Mouse (Mus musculus) heart, postnatal 0 days (tissue): ENCODE measurements around the gene Cacng1. TPM values are rescaled to one million over a fixed set of nuclear protein-coding genes. Genes with fewer than 3 reads are reported as not detected.

Experiments
- ATAC-seq: fragments of 200-750 bp; cut with Nextera tagmentation; 2 replicates; pipeline ENCODE4 v1.8.0; 2017; ENCODE audit warnings: low read depth, moderate number of reproducible peaks, moderate library complexity; ENCODE audit not compliant: insufficient read depth
- DNase-seq: peaks from one replicate; pipeline ENCODE4 v3.0.0-alpha.2; 2016; ENCODE audit warnings: low spot score
- H3K27ac ChIP-seq: fragments of 300-500 bp; sonication (generic); 2 replicates; pipeline ENCODE4 v1.5.1; 2014; ENCODE audit warnings: low read depth, mild to moderate bottlenecking
- H3K27me3 ChIP-seq: fragments of 300-500 bp; sonication (generic); 2 replicates; pipeline ENCODE4 v1.6.1; 2014; ENCODE audit warnings: low read length, mixed read lengths; ENCODE audit not compliant: control insufficient read depth, insufficient read depth
- H3K36me3 ChIP-seq: fragments of 300-500 bp; sonication (generic); replicated peaks from 2 replicates; pipeline ENCODE4 v1.6.1; 2014; ENCODE audit warnings: low read length, mixed read lengths; ENCODE audit not compliant: control insufficient read depth, insufficient read depth
- H3K4me1 ChIP-seq: fragments of 300-500 bp; sonication (generic); 2 replicates; pipeline ENCODE4 v1.6.1; 2014; ENCODE audit warnings: antibody characterized with exemption; ENCODE audit not compliant: control insufficient read depth, insufficient read depth
- H3K4me2 ChIP-seq: fragments of 300-500 bp; sonication (generic); 2 replicates; pipeline ENCODE4 v1.6.1; 2014; ENCODE audit warnings: low read depth, mild to moderate bottlenecking, low read length, moderate library complexity
- H3K4me3 ChIP-seq: fragments of 300-500 bp; sonication (generic); 2 replicates; pipeline ENCODE4 v1.5.1; 2014; ENCODE audit warnings: low read depth, low read length
- H3K9ac ChIP-seq: fragments of 300-500 bp; sonication (generic); replicated peaks from 2 replicates; pipeline ENCODE4 v1.6.1; 2014; ENCODE audit warnings: low read depth, low read length, mixed read lengths
- H3K9me3 ChIP-seq: fragments of 300-500 bp; sonication (generic); replicated peaks from 2 replicates; pipeline ENCODE4 v1.6.1; 2016; ENCODE audit warnings: low read length; ENCODE audit not compliant: control insufficient read depth
- CTCF ChIP-seq: IDR thresholded peaks from 2 replicates; pipeline ENCODE4 v1.5.1; 2016; ENCODE audit warnings: antibody characterized with exemption, control low read depth, low read depth
- EP300 ChIP-seq: IDR thresholded peaks from 2 replicates; pipeline ENCODE4 v1.6.1; 2016; ENCODE audit warnings: antibody characterized with exemption, low read depth
- WGBS: fragments of 180-500 bp; shearing (Covaris S2); extraction: QIAGEN DNeasy Blood & Tissue Kit; methylation state at CpG from one replicate; pipeline ENCODE4 v1.1.7; 2014; 5-methylcytosine and 5-hydroxymethylcytosine counted together
- polyA plus RNA-seq: library from polyadenylated mRNA; unstranded; fragments of >200 nt; fragmentation: Nextera tagmentation; extraction: Ambion mirVana; gene quantifications from 2 replicates; pipeline ENCODE4 v1.2.1, GENCODE M21; 2015
- total RNA-seq: library from RNA; depleted of rRNA; stranded (reverse); fragments of >200 nt; gene quantifications from 2 replicates; pipeline ENCODE4 v1.2.3, GENCODE M21; 2014; ENCODE audit warnings: low replicate concordance; rRNA removed

Gene Cacng1
- total and polyA plus RNA-seq, 2 experiments from 2014 or later = not detected

DNA sequence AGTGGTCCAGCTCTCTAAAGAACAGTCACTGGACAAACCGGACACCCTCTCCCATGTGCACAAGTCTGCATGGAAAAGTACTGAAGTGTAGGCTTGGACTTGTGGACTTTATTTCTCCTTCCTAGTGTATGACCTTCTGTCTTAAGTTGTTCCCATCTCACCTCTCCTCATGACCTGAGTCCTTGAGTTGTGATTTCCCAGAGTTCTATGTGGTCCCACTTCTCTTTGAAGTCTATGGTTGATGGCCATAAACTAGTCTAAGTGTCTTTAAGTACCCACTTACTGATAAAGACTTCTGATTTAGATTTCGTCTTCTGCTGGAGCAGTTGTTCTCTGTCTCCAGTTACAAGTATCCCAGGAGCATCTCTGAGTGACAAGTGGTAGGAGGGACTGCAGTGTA is 48.8 kb downstream of the Cacng1 start:
- no peak for DNase-seq
- Histone ChIP-seq H3K36me3 (peaks cover 89% of the 10 kb centered on the region), H3K27ac (no peak overlapping the region), H3K9ac (no peak overlapping the region), H3K4me3 (no peak overlapping the region), H3K9me3 (no peaks in the 10 kb centered on the region), H3K27me3 (no peaks in the 10 kb centered on the region), H3K4me1 (no peaks in the 10 kb centered on the region), H3K4me2 (no peak overlapping the region)
- TF ChIP-seq EP300 (no peak), CTCF (no peak)
- ATAC-seq = no peak
- 56% methylated on average over 2 of the region's 2 CpGs for WGBS

DNA sequence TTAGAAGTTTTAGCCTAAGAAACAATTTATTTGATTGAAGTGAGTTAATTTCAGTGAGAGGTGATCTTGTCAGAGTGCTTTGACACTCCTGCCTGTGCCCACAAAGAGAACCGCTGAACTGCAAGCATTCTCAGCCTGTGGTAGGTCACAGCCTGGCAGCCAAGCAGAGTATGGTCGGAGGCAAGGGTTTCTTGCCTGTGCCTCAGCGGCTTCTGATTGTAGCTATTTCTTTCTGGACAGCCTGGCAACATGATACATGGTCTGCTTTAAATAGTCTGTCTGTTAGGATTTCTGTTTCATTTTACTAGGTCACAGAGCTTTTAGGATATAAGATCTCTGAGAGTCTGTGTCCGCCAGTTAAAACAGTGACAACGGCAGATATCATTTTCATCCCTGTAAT is 53.7 kb downstream of the Cacng1 start:
- Histone ChIP-seq H3K27ac (no peak overlapping the region), H3K9me3 (no peaks in the 10 kb centered on the region), H3K36me3 (peaks cover 87% of the 10 kb centered on the region), H3K27me3 (no peaks in the 10 kb centered on the region), H3K4me2 (no peak overlapping the region), H3K9ac (no peak overlapping the region), H3K4me1 (no peaks in the 10 kb centered on the region), H3K4me3 (no peak overlapping the region)
- no peak for TF ChIP-seq EP300
- TF ChIP-seq CTCF = no peak
- WGBS = 90% methylated on average over 5 of the region's 5 CpGs
- no peak for ATAC-seq
- DNase-seq = no peak

DNA sequence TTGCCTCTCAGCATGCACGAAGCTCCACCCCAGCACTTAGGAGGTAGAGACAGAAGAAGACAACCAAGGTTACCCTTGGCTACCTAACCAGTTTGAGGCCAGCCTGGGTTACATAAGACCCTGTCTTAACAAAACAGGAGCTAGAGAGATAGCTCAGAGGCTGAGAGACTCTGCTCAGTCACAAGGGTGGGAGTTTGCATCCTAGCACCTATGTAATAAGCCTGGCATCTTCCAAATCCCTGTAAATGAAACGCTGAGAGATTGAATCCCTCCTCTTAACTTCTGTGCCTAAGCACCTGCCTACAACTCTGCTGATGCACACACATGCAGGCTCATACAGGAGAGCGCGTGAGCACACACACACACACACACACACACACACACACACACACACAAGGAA is 55.9 kb downstream of the Cacng1 start:
- H3K9ac ChIP-seq = no peak overlapping the region
- WGBS = 90% methylated on average over 4 of the region's 4 CpGs
- H3K36me3 ChIP-seq = peaks cover 88% of the 10 kb centered on the region
- ATAC-seq (no peak), DNase-seq (no peak)
- no peaks in the 10 kb centered on the region for H3K27me3 ChIP-seq
- no peaks in the 10 kb centered on the region for H3K9me3 ChIP-seq
- H3K4me2 ChIP-seq = no peak overlapping the region
- H3K27ac ChIP-seq = no peak overlapping the region
- H3K4me3 ChIP-seq = no peak overlapping the region
- H3K4me1 ChIP-seq = no peaks in the 10 kb centered on the region
- TF ChIP-seq CTCF = no peak
- TF ChIP-seq EP300 = no peak

DNA sequence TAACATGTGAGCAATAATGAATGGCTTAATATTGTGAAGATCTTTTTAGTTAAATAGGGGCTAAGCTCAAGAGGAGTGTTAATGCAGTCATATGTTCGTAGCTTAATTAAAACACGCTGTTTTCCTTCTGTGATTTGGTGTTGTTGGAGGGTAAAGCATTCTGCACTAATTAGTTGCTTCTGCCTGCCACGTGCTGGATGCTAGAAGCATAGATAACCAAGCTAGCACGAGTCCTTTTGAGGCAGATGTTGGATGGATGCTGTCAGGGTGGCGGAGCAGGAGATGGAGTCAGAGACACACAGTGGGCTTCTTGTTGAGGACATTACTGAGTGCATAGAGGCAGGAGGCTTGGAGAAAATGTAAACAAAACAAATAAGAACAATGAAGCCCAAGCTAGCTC is 59.2 kb downstream of the Cacng1 start:
- ATAC-seq (no peak), DNase-seq (no peak)
- H3K4me3 ChIP-seq = no peak overlapping the region
- H3K27me3 ChIP-seq = no peaks in the 10 kb centered on the region
- 84% methylated on average over 5 of the region's 5 CpGs for WGBS
- TF ChIP-seq CTCF = no peak
- no peak for TF ChIP-seq EP300
- no peak overlapping the region for H3K27ac ChIP-seq
- no peak overlapping the region for H3K9ac ChIP-seq
- H3K4me2 ChIP-seq = no peak overlapping the region
- peaks cover 69% of the 10 kb centered on the region for H3K36me3 ChIP-seq
- no peaks in the 10 kb centered on the region for H3K9me3 ChIP-seq
- H3K4me1 ChIP-seq = no peaks in the 10 kb centered on the region

DNA sequence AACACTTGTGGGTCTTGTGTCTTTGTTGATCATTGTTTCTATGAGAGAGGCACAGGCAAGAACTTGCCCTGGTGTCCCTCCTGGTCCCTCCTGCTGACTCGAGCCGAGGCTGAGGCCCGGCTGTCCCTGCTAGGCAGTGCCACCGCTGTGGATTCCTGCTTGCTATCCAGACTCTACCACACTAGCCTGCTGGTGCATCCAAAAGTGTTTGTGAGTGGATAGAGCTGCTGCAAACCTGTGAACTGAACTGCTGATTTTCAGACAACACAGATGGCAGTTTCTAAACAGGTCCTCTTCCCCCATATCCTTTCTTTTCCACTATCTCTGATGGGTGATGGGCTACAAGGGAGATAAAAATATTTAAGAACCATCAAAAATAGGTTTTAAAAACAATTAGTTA is 60.8 kb downstream of the Cacng1 start:
- Histone ChIP-seq H3K27me3 (no peaks in the 10 kb centered on the region), H3K9ac (no peak overlapping the region), H3K4me3 (no peak overlapping the region), H3K4me2 (no peak overlapping the region), H3K4me1 (no peaks in the 10 kb centered on the region), H3K36me3 (peaks cover 68% of the 10 kb centered on the region), H3K27ac (no peak overlapping the region), H3K9me3 (no peaks in the 10 kb centered on the region)
- no peak for DNase-seq
- TF ChIP-seq CTCF (no peak), EP300 (no peak)
- no peak for ATAC-seq
- WGBS = 91% methylated on average over 4 of the region's 4 CpGs

Other genes with a start within 250 kb of the Cacng1 start
- 27.9 and 28.7 TPM in 2 replicates for gene Pitpnc1, start 245.8 kb downstream of the Cacng1 start, total RNA-seq
- gene Pitpnc1, start 245.8 kb downstream of the Cacng1 start, polyA plus RNA-seq = 29.2 and 31.6 TPM in 2 replicates
- 26.7 and 45.6 TPM in 2 replicates for gene Psmd12, start 237.0 kb downstream of the Cacng1 start, total RNA-seq
- 153 and 158 TPM in 2 replicates for gene Psmd12, start 237.0 kb downstream of the Cacng1 start, polyA plus RNA-seq
- 8.0 and 10.8 TPM in 2 replicates for gene Helz, start 168.6 kb downstream of the Cacng1 start, total RNA-seq
- 7.3 and 8.1 TPM in 2 replicates for gene Helz, start 168.6 kb downstream of the Cacng1 start, polyA plus RNA-seq
- 0.12 TPM in 1 of 2 replicates, not detected in the other for gene Cacng4, start 78.0 kb upstream of the Cacng1 start, total RNA-seq
- 0.04 and 0.08 TPM in 2 replicates for gene Cacng4, start 78.0 kb upstream of the Cacng1 start, polyA plus RNA-seq
- not detected in 2 replicates for gene Cacng5, start 198.5 kb upstream of the Cacng1 start, total RNA-seq
- 0.08 TPM in 1 of 2 replicates, not detected in the other for gene Cacng5, start 198.5 kb upstream of the Cacng1 start, polyA plus RNA-seq